Mouse (Mus musculus): Measurements from ENCODE around the gene Txndc16.

GRCm38 (mm10) chr14:45083540-45083939, 136.6 kb downstream of the Txndc16 start:
- TF ChIP-seq TAL1 (IDR thresholded peaks at IDR 0.05; ENCODE audit: low read length) (no peak), GATA1 (IDR thresholded peaks at IDR 0.05; ENCODE audit: low read length) (no peak)

Measured in erythroblast, embryonic 14.5 days (primary cell).